Mouse (Mus musculus): Measurements from ENCODE around the gene Ccdc105.

DNA sequence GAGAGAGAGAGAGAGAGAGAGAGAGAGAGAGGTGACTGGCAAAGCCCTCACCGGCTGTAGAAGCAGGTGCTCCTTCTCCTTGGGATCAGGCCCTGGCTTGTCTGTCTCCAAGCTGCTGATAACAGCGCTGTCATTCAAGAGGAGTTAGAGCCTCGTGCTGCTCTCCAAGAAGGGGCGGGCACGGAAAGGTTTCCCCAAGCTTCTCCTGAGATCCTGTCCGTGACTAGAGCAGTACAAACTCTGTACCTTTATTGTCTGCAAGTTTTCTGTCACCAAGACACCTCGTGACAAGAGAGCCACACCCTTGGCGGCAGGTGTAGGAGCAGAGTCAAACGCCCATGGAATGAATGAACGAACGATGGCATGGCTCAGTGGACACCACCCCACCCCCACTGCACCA, 34.8 kb downstream of the Ccdc105 start, which contains the start of gene Casp14:
- TF ChIP-seq CTCF (IDR thresholded peaks at IDR 0.05; ENCODE audit: insufficient read depth, low read depth, low read length) (no peak), POLR2A (IDR thresholded peaks at IDR 0.05; ENCODE audit: insufficient read depth, low read depth, low read length) (no peak)
